Mouse (Mus musculus): Measurements from ENCODE around the gene E130308A19Rik.

E130308A19Rik gene

DNA sequence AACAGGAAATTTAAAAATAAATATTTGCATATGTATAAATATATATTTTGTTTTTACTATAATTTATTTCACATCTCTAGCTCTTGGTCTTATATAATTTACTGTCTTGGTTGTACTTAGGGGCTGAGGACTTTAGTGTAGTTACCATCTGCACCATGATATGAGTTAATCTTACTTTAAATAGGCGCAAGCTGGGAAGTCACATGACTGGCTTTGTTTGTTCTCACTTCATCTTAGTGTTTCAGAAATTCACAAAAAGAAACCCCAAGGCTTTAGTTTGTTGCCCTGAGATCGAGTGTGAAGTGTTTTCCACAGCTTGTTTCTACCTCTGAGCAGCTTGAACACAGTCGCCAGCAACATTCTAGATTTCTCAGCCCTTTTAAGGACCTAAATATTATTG lies 49.7 kb downstream of the E130308A19Rik start:
- no peak for DNase-seq (ENCODE audit: extremely low read depth, insufficient read length, low spot score)

GRCm38 (mm10) chr4:59681383-59681782 lies 55.4 kb downstream of the E130308A19Rik start:
- no peak for DNase-seq (ENCODE audit: extremely low read depth, insufficient read length, low spot score)

GRCm38 (mm10) chr4:59682491-59682890 lies 56.5 kb downstream of the E130308A19Rik start:
- DNase-seq (ENCODE audit: extremely low read depth, insufficient read length, low spot score), result no peak

- DNase-seq (ENCODE audit: extremely low read depth, insufficient read length, low spot score), result no peak
Measured at GRCm38 (mm10) chr4:59682950-59683349, 56.9 kb downstream of the E130308A19Rik start.

GRCm38 (mm10) chr4:59684306-59684705 lies 58.3 kb downstream of the E130308A19Rik start:
- no peak for DNase-seq (ENCODE audit: extremely low read depth, insufficient read length, low spot score)

GRCm38 (mm10) chr4:59686716-59687115 lies 60.7 kb downstream of the E130308A19Rik start:
- DNase-seq (ENCODE audit: extremely low read depth, insufficient read length, low spot score), result no peak

DNA sequence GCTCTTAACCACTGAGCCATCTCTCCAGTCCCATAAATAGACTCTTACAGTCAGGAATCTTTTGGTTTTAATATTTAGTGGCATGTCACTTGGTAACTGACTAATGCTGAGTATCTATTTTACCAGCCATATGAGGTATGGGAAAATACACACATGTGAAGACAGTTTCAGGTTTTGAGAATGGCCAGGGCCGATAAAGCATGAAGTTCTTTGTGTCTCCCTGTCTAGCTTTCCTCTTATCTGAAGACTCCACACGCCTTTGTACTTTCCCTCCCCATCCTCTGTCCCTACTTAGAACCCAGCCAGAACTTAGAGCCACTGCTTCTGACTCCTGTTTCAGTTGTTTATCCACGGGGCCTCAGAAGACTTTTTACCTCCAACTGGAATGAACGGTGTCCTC lies 63.0 kb downstream of the E130308A19Rik start:
- no peak for DNase-seq (ENCODE audit: extremely low read depth, insufficient read length, low spot score)

DNA sequence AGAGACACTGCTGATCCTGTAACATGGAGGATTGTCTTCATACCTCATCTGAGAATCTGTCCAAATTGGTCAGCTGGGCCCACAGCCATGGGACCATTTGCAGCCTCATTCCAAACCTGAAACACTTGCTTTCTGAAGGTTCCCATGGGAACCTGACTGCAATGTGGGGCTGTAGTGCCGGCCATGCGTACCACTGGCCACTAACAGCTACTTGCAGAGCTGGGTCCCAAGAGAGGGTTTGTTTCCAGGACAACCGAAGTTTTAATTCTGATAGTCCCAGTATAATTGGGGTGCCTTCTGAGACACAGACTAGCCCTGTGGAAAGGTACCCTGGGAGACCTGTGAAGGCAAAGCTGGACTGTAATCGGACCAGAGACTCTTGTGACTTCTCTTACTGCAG lies 64.1 kb downstream of the E130308A19Rik start:
- no peak for DNase-seq (ENCODE audit: extremely low read depth, insufficient read length, low spot score)

- no peak for DNase-seq (ENCODE audit: extremely low read depth, insufficient read length, low spot score)
Measured at GRCm38 (mm10) chr4:59696846-59697245, 70.8 kb downstream of the E130308A19Rik start.

GRCm38 (mm10) chr4:59697869-59698268 lies 71.9 kb downstream of the E130308A19Rik start:
- DNase-seq (ENCODE audit: extremely low read depth, insufficient read length, low spot score), result no peak

GRCm38 (mm10) chr4:59699014-59699792 lies 73.2 kb downstream of the E130308A19Rik start:
- no peak for DNase-seq (ENCODE audit: extremely low read depth, insufficient read length, low spot score)

GRCm38 (mm10) chr4:59709321-59709720 lies 83.3 kb downstream of the E130308A19Rik start:
- DNase-seq (ENCODE audit: extremely low read depth, insufficient read length, low spot score), result peak; percentile 69

GRCm38 (mm10) chr4:59710736-59711389 lies 84.9 kb downstream of the E130308A19Rik start:
- DNase-seq (ENCODE audit: extremely low read depth, insufficient read length, low spot score), result no peak

GRCm38 (mm10) chr4:59712451-59712850 lies 86.4 kb downstream of the E130308A19Rik start:
- DNase-seq (ENCODE audit: extremely low read depth, insufficient read length, low spot score), result no peak

DNA sequence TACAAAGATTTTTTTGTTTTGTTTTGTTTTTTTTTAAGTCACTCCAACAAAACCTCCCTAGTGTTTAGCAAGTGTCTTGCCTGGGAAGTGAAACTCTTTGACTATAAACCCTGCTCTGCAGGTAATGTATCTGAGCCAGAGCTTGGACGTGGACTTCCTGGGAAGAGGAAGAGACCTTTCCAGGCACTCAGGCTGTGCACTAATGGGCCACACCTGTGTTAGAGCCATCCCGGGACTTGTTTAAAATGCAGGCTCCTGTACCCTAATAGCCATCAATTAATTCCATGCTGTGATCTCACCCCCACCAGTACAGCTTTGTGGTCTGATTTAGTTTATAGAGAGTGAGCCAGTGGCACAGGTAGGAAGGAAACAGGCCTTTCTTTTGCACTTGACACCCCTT lies 86.9 kb downstream of the E130308A19Rik start:
- no peak for DNase-seq (ENCODE audit: extremely low read depth, insufficient read length, low spot score)

- no peak for DNase-seq (ENCODE audit: extremely low read depth, insufficient read length, low spot score)
Measured at GRCm38 (mm10) chr4:59714472-59714871, 88.5 kb downstream of the E130308A19Rik start.

DNA sequence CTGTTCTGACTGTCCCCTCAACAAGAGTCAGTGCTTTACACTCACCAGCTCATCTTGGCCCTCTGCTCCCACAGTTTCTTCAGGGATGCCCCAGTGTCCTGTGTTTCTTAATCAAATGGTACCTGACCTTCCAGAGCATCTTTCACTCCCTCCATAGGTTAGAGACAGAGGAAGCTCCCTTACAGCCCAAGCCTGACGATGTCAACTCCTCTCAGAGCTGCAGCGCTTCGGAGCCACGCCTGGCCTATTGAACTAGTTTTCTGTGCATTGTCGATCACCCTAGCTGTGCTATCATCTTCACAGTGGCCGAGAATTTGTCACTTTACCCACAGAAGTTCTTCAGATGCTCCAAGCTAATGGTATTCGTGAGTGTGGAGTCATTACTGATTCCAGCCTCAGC lies 88.9 kb downstream of the E130308A19Rik start:
- no peak for DNase-seq (ENCODE audit: extremely low read depth, insufficient read length, low spot score)

DNA sequence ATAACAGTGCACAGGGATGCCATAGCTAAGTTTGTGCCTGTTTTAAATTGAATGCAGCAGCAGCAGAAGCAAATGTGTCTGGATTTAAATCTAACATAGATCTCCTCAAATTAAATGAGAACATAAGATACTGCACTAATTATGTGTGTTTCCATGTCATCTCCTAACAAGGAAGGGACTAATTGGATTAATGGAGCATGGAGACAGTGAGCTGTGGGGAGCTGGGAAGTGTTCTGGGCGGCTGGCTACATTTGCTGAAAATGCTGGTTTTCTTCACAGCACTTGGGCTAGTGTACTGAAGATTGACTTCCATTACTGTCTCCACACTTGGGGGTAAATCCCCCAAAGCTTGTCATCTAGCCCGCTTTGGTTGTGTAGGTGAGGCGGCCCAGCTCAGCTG lies 89.5 kb downstream of the E130308A19Rik start:
- DNase-seq (ENCODE audit: extremely low read depth, insufficient read length, low spot score), result no peak

DNA sequence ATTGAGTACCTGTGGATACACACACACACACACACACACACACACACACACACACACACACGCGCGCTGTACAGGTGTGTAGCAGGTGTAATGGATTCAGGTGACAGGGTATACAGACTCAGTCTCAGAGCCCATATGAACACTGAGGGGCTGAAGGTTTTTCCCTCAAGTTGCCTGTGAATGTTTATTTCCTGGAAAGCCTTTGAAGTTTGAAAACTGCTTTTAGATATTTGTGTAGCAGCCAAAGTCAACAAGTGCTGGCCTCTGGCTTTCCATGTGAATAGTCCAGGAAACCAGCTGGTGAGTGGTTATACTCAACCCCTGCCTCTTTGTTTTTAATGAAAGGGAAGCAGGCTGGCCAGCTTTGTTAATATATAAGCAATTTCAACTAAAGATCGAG lies 91.3 kb downstream of the E130308A19Rik start:
- no peak for DNase-seq (ENCODE audit: extremely low read depth, insufficient read length, low spot score)

DNA sequence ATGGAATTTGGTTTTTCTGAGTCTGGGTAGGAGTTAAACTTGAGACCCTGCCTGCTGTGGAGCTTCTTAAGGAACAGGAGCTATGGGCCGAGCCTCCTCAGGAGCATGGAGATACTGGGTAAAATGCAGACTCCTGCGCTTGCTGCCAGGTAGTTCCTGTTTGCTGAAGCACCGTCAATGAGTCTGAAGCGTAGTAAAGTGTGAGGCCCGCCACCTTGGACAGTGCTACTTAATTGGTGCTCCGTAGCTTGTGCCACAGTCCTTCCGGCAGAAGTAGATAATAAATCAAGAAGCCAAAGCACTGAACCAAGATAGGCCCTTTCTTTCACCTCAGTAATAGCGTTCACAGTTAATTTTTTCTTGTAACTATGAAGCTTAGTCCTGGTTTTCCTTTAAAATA lies 92.5 kb downstream of the E130308A19Rik start:
- DNase-seq (ENCODE audit: extremely low read depth, insufficient read length, low spot score), result no peak

GRCm38 (mm10) chr4:59719481-59720355 lies 93.7 kb downstream of the E130308A19Rik start:
- no peak for DNase-seq (ENCODE audit: extremely low read depth, insufficient read length, low spot score)

All from 3134 (cell line).